Mouse (Mus musculus) ES-E14 (cell line): ENCODE results near the gene Ccdc126.

ENCODE experiments used
- CHD2 ChIP-seq: IDR thresholded peaks from 2 replicates; pipeline ENCODE4 v1.6.1; 2014; ENCODE audit warnings: mild to moderate bottlenecking, low read depth, low read length, inconsistent platforms
- MAFK ChIP-seq: IDR thresholded peaks from 2 replicates; pipeline ENCODE4 v1.6.1; 2014; ENCODE audit warnings: mild to moderate bottlenecking, low read depth, low read length, inconsistent platforms; ENCODE audit not compliant: insufficient read depth
- ZNF384 ChIP-seq: IDR thresholded peaks from 2 replicates; pipeline ENCODE4 v1.6.1; 2012; ENCODE audit warnings: low read depth, low read length, inconsistent platforms

DNA sequence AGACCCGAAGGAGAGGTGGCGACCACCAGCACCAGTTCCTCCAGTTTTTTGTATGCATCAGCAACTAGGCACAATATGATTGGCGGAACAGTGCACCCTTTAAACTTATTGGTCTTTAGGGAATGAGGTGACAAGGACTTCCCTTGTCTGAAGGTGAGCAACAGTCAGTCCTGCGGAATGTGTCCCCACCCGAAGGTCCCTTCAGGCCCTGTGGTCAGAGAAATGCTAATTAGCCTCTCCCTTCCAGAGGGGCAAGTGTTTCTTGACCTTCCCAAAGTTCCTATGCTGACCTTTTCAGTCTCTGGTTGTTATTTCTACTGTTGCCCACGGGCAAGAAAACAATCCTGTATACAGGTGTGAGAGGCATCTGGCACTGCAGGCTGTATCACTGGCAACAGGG, 47.3 kb upstream of the Ccdc126 start:
- TF ChIP-seq CHD2 (no peak), MAFK (no peak), ZNF384 (no peak)
